Mouse (Mus musculus): Measurements from ENCODE around the gene Larp6. TPM values are rescaled to one million over a fixed set of nuclear protein-coding genes. Genes with fewer than 3 reads are reported as not detected.

Gene Larp6
- polyA plus RNA-seq, 1 experiment from 2014 or later = 0.68 TPM

DNA sequence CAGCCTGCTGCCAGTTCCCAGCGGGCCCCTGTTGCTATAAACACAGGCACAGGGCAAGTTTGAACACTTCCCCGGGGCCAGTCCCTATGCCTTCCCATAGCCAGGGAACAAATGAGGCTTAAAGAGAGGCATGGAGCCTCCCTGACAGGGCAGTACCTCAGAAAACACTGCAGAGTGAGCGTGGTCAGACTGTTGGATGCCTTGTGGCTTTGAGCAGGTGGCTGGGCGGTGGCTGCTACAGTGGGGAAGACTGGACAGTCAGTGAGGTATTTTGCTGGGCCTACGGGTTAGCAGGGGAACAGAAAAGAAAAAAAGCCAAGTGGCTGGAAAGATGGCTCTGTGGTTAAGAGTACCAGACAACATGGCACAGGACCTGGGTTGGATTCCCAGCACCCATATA, 38.3 kb downstream of the Larp6 start:
- WGBS = 85% methylated on average over 5 of the region's 5 CpGs
- no peaks in the 10 kb centered on the region for H3K36me3 ChIP-seq

DNA sequence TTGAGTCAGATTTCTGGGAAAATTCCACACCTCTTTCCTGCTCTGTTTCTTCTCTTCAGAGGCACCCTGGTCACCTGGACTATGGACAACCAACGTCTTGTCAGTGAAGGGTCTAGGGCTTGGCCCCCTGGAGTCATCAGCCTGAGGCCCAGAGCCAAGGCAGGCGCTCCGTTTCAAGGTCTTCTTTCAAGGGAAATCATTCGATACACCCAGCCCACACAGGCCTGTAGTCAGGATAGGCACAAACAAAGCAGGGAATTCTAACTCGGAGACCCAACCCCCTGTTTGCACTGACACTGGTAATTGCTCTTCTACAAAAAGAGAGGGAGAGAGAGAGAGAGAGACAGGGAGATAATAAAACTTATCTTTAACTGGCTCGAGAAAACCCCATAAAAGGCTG, 39.2 kb downstream of the Larp6 start:
- Histone ChIP-seq H3K27me3 (ENCODE audit: insufficient read depth, poor library complexity, severe bottlenecking) (no peaks in the 10 kb centered on the region), H3K4me3 (no peak overlapping the region), H3K36me3 (no peaks in the 10 kb centered on the region), H3K9me3 (no peaks in the 10 kb centered on the region), H3K27ac (no peak overlapping the region; the same call in 1 of the 2 replicates), H3K4me1 (peaks cover 4% of the 10 kb centered on the region)
- no peak for DNase-seq (ENCODE audit: low spot score)
- 63% methylated on average over 6 of the region's 6 CpGs for WGBS

More for the DNA sequence above, 38.3 kb downstream of the Larp6 start:
- Histone ChIP-seq H3K4me3 (no peak overlapping the region), H3K27ac (no peak overlapping the region), H3K27me3 (ENCODE audit: insufficient read depth, poor library complexity, severe bottlenecking) (no peaks in the 10 kb centered on the region), H3K9me3 (no peaks in the 10 kb centered on the region), H3K4me1 (no peaks in the 10 kb centered on the region)
- DNase-seq (ENCODE audit: low spot score) = no peak

DNA sequence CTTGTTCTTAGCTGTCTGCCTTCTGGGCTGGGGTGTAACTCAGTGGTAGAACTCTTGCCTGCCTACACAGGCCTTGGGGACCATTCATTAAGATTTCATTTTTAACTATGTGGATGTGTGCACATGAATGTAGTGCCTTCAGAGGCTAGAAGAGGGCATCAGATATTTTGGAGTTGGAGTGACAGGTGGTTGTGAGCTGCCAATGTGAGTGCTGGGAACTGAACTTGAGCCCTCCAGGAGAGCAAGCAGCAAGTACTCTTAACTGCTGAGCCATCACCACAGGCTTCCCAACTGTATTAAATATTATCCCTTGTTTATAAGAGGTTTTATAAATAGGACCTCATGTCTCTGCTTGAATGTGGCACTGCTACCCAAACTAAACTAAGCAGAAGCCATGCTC, 39.8 kb downstream of the Larp6 start:
- no peaks in the 10 kb centered on the region for H3K36me3 ChIP-seq
- no peaks in the 10 kb centered on the region for H3K9me3 ChIP-seq
- peaks cover 11% of the 10 kb centered on the region for H3K4me1 ChIP-seq
- DNase-seq (ENCODE audit: low spot score) = no peak
- no peak overlapping the region for H3K27ac ChIP-seq
- no peaks in the 10 kb centered on the region for H3K27me3 ChIP-seq (ENCODE audit: insufficient read depth, poor library complexity, severe bottlenecking)
- no peak overlapping the region for H3K4me3 ChIP-seq

DNA sequence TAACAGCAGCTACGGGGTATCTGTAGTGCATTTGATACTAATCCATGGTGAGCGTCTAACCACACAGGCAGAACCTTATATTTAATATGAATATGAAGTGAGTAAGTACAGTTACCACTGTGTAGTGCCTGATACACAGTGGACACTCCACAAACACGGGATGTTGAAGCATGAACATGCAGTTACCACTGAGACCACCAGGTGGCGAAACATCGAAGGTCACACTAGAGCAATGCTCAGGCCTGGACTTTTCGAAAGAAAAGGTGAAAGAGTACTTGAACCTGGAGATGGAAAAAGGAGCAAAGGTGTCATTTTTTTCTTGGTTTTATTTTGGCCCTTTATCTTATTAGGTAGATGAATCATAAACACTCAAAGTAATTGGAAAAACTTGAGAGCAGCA, 43.5 kb downstream of the Larp6 start:
- H3K27me3 ChIP-seq (ENCODE audit: insufficient read depth, poor library complexity, severe bottlenecking) = no peaks in the 10 kb centered on the region
- DNase-seq (ENCODE audit: low spot score) = no peak
- no peaks in the 10 kb centered on the region for H3K9me3 ChIP-seq
- 37% methylated on average over 6 of the region's 6 CpGs for WGBS
- H3K36me3 ChIP-seq = no peaks in the 10 kb centered on the region
- H3K4me1 ChIP-seq = peaks cover 32% of the 10 kb centered on the region
- H3K27ac ChIP-seq = peak overlapping the region; percentile 74; the same call in 1 of the 2 replicates
- no peak overlapping the region for H3K4me3 ChIP-seq

DNA sequence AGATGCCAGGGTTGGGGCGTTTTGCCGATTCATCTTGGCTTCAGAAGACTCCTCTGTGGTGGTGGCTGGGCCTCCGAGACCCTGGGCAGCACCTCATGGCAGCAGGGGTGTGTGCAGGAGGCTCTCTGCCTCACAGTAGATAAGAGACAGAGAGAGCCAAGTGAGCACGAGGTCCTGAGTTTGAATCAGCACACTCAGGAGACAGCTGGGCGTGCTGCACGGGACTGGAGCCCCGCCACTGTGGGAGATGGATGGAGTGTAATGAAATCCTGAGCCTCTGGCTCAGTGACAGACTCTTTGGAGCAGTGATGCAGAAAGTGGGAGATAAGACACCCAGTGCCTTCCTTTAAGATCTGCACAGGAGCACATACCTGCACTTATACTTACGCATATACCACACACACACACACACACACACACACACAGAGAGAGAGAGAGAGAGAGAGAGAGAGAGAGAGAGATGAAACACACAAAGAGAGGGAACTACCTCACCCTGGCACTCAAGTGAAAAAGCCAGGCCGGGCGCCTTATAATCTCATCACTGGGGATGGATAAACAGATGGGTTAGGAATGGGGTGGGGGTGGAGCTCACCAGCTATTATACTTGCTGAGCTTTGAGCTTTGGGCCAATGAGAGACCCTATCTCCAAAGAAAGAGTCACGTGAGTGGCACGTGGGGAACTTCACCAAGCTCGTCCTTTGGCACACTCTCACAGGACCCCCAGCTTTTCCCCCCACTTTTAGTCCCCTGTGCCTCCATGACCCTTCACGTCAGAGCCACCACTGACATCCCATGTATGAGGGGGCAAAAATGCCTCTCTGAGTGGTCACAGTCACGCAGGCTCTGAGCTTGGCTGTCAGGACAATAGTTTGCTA, 44.3 kb downstream of the Larp6 start:
- peak overlapping the region; percentile 74 for H3K27ac ChIP-seq
- WGBS = 54% methylated on average over 15 of the region's 15 CpGs

DNA sequence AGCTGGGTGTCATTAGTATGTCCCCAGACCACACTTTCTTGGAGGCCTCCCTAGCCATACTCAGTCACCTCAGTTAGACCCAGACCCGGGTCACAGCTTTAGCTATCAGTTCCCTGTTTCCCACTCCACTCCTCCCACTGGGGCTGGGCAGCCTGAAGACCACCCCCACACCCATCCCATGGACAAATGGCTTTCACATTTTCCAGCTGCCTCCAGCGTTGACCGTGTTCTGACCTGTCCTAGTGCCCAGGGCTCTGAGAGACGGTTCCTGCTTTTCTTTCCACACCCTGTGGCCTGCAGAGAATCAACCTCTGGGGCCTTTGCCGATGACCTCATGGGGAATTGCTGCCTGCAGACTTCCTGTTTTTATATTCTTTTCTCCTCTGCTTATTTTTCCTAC, 45.0 kb downstream of the Larp6 start:
- DNase-seq (ENCODE audit: low spot score) = peak; percentile 91
- Histone ChIP-seq H3K27ac (peak overlapping the region; percentile 74), H3K4me3 (no peak overlapping the region), H3K27me3 (ENCODE audit: insufficient read depth, poor library complexity, severe bottlenecking) (no peaks in the 10 kb centered on the region), H3K36me3 (no peaks in the 10 kb centered on the region), H3K4me1 (peaks cover 32% of the 10 kb centered on the region), H3K9me3 (no peaks in the 10 kb centered on the region)
- 6% methylated on average over 5 of the region's 5 CpGs for WGBS

More for the DNA sequence above, 44.3 kb downstream of the Larp6 start:
- H3K4me1 ChIP-seq = peaks cover 32% of the 10 kb centered on the region
- no peaks in the 10 kb centered on the region for H3K36me3 ChIP-seq
- no peaks in the 10 kb centered on the region for H3K9me3 ChIP-seq
- no peak overlapping the region for H3K4me3 ChIP-seq
- no peak for DNase-seq (ENCODE audit: low spot score)
- no peaks in the 10 kb centered on the region for H3K27me3 ChIP-seq (ENCODE audit: insufficient read depth, poor library complexity, severe bottlenecking)

DNA sequence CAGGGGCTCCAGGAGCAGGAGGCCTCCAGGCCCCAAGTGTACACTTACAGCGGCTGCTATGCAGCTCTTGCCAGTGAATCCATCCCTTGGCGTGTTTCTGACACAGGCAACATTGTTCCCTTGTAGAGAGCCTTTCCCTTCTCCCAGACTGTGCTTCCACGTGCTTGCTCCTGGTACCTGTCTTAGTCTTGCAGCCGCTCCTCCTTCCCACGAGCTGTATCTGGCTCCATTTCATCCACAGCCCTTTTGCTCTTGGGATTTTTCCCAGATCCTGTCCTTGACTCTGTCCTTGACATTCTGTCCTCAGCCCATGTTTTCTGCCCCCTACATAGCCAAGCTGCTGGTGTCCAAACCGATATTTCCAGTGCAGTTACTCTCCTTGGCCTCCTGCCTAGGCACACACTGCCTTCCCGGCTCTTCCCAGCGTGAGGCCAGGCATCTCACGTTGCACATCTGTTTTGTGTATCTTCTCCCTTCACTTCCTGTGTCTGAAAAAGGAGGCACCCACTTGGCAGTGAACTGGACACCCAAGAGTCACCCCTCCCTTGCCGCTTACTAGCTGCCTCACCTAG, 46.7 kb downstream of the Larp6 start:
- peaks cover 36% of the 10 kb centered on the region for H3K4me1 ChIP-seq
- no peak for DNase-seq (ENCODE audit: low spot score)
- 53% methylated on average over 10 of the region's 10 CpGs for WGBS
- no peaks in the 10 kb centered on the region for H3K9me3 ChIP-seq
- H3K4me3 ChIP-seq = no peak overlapping the region
- H3K27ac ChIP-seq = peak overlapping the region; percentile 74
- no peaks in the 10 kb centered on the region for H3K36me3 ChIP-seq
- H3K27me3 ChIP-seq (ENCODE audit: insufficient read depth, poor library complexity, severe bottlenecking) = no peaks in the 10 kb centered on the region

DNA sequence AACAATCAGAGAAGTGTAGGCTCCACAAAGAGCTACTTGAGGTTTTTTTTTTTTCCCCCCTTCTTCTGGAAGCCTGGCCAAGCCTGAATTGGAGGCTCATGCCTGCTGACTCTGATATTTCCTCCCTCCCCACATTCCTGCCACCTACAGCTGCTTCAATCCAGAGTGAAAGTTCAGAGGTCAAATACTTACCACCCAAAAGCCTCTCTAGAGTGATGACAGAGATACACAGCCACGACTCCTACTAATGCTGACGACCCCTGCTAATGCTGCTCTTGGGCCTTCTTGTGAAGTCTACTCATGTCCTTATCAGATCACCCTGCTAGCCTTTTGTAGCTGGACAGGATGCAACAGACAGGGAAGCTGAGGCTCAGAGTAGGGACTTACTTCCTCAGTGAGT, 52.4 kb downstream of the Larp6 start:
- H3K9me3 ChIP-seq = no peaks in the 10 kb centered on the region
- H3K36me3 ChIP-seq = no peaks in the 10 kb centered on the region
- H3K27me3 ChIP-seq (ENCODE audit: insufficient read depth, poor library complexity, severe bottlenecking) = no peaks in the 10 kb centered on the region
- peak overlapping the region; percentile 76; the same call in 1 of the 2 replicates for H3K27ac ChIP-seq
- no peak overlapping the region for H3K4me3 ChIP-seq
- WGBS = 3% methylated on average over 2 of the region's 2 CpGs
- no peak for DNase-seq (ENCODE audit: low spot score)
- peaks cover 34% of the 10 kb centered on the region for H3K4me1 ChIP-seq

DNA sequence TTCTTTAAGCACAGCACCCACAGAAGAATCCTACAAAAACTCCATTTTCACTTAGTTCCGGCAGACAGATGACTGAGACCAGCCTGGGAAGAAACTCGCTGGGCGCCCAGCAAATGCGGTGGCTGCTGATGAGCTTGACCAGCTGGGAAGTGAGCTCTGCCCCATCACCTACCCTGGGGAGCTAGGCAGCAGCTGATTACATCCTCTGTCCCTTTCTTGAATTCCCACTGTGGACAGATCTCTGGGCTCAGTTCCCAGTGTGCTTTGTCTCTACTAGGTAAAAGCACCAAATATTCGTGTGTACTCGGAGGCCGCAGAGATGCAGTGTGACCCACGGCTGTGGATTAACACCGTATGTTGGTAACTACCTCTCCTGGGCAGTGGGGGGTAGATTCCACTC, 55.6 kb downstream of the Larp6 start:
- Histone ChIP-seq H3K27ac (peak overlapping the region; percentile 59), H3K36me3 (no peaks in the 10 kb centered on the region; the same call in 1 of the 2 replicates), H3K9me3 (peaks cover 5% of the 10 kb centered on the region; the same call in 1 of the 2 replicates), H3K4me3 (no peak overlapping the region), H3K4me1 (peaks cover 34% of the 10 kb centered on the region), H3K27me3 (ENCODE audit: insufficient read depth, poor library complexity, severe bottlenecking) (no peaks in the 10 kb centered on the region)
- DNase-seq (ENCODE audit: low spot score) = no peak
- WGBS = 65% methylated on average over 9 of the region's 9 CpGs

DNA sequence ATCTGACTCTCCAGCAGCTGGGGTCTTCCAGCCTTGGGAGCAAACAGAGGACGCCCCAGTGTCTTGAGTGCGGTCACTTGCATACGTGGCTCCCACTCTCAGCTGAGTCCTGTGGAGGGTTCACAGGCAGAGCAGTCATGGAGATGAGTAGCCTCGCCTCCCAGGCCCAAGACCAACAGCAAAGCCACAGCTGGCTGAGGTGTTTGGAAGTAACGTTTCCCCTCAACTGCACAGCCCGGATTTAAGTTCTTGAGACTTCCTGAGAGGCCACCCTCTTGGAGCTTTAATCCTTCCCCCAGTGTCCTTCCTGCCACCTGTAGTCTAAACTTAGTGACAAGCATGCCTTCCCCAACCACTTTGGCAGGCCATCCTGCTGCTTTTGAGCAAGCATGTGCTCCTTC, 56.9 kb downstream of the Larp6 start:
- H3K27me3 ChIP-seq (ENCODE audit: insufficient read depth, poor library complexity, severe bottlenecking) = no peaks in the 10 kb centered on the region

DNA sequence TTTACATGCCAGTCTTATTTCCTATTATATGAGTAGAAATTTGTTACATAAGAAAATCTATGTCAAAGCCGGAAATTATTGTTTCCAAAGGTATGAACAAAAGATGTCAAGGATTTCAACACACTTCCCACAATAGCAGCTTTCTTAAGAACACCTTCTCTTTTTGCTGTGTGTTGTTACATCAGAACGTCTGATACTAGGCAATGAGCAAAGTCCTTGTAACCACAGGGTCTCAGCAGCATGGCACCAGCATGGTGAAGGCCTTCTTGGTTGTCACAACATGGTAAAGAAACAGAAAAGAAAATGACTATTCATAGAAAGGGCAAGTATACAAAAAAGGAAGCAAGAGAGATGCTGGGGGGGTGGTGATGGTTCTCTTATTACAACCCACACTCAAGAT, 60.9 kb downstream of the Larp6 start:
- H3K36me3 ChIP-seq = no peaks in the 10 kb centered on the region; the same call in 1 of the 2 replicates
- peaks cover 5% of the 10 kb centered on the region; the same call in 1 of the 2 replicates for H3K9me3 ChIP-seq
- H3K4me1 ChIP-seq = peaks cover 12% of the 10 kb centered on the region
- no peaks in the 10 kb centered on the region for H3K27me3 ChIP-seq (ENCODE audit: insufficient read depth, poor library complexity, severe bottlenecking)
- H3K4me3 ChIP-seq = no peak overlapping the region
- 86% methylated on average over 2 of the region's 2 CpGs for WGBS
- no peak overlapping the region for H3K27ac ChIP-seq
- DNase-seq (ENCODE audit: low spot score) = no peak

More for the DNA sequence above, 56.9 kb downstream of the Larp6 start:
- 71% methylated on average over 6 of the region's 6 CpGs for WGBS
- Histone ChIP-seq H3K4me3 (no peak overlapping the region), H3K27ac (no peak overlapping the region), H3K9me3 (peaks cover 5% of the 10 kb centered on the region; the same call in 1 of the 2 replicates), H3K4me1 (peaks cover 28% of the 10 kb centered on the region), H3K36me3 (no peaks in the 10 kb centered on the region; the same call in 1 of the 2 replicates)
- DNase-seq (ENCODE audit: low spot score) = no peak

DNA sequence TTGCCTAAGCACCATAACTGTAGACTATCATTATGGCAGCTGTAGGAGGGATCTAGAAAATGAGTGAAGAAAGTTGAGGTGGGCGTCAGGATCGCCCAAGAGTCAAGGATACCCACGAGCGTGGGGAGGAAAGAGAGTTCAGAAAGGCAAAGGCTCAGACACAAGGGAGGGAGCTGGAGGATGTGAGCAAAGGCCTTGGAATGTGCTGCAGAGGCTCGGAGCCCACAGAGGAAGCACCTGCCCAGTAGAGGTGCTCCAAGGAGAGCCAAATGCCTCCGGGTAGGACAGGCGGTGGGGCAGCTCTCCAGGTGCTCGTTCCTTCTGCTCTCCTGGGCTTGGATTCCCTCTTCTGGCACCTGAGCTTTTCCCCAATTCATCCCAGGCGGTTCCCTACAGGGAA, 64.1 kb downstream of the Larp6 start:
- no peak overlapping the region for H3K27ac ChIP-seq
- no peaks in the 10 kb centered on the region; the same call in 1 of the 2 replicates for H3K36me3 ChIP-seq
- DNase-seq (ENCODE audit: low spot score) = no peak
- peaks cover 5% of the 10 kb centered on the region; the same call in 1 of the 2 replicates for H3K9me3 ChIP-seq
- no peak overlapping the region for H3K4me3 ChIP-seq
- 73% methylated on average over 9 of the region's 9 CpGs for WGBS
- H3K4me1 ChIP-seq = no peaks in the 10 kb centered on the region
- no peaks in the 10 kb centered on the region for H3K27me3 ChIP-seq (ENCODE audit: insufficient read depth, poor library complexity, severe bottlenecking)

DNA sequence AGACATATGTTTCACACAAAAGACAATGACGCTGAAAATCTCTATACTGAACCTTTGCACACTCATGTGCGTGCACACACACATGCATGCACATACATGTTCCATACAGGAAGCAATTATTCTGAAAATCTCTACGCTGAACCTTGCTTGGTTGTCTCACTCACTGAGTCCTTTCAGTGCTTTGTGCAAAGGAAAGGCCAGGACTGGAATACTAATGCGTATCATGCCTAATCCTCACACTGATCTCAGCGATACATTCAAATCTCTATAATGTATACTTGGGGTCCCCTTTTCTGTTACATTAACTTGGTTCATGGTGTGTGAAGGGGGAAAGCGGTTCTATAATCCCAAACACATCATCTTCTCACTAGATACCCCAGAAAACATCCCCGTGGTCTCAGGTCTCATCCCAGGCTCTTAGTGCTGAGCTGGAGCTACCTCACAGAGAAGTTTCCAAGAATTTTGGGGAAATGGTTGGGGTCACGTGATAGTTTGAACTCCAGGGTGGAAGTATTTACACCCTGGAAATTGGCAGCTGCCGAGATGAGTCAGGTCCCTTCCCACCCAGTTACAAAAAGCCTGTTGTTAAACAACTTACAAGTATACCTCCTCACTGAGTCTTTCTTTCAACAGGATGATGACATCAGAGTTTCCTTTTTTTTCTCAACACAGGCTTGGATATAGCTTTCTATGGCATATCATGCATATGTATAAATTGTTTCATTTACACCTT, 69.4 kb downstream of the Larp6 start:
- DNase-seq (ENCODE audit: low spot score) = no peak
- no peaks in the 10 kb centered on the region for H3K9me3 ChIP-seq
- no peak overlapping the region for H3K4me3 ChIP-seq
- no peaks in the 10 kb centered on the region for H3K36me3 ChIP-seq
- no peaks in the 10 kb centered on the region for H3K4me1 ChIP-seq
- no peak overlapping the region for H3K27ac ChIP-seq
- WGBS = 83% methylated on average over 9 of the region's 9 CpGs
- H3K27me3 ChIP-seq (ENCODE audit: insufficient read depth, poor library complexity, severe bottlenecking) = no peaks in the 10 kb centered on the region
